Mouse (Mus musculus): Measurements from ENCODE around the gene Gnao1. TPM values are rescaled to one million over a fixed set of nuclear protein-coding genes. Genes with fewer than 3 reads are reported as not detected.

Gene Gnao1
- polyA plus RNA-seq, 2 experiments: 4.3 to 13.5 TPM

GRCm38 (mm10) chr8:93925513-93925912, 115.7 kb downstream of the Gnao1 start:
- 34% methylated on average over 3 of the region's 3 CpGs for WGBS
- DNase-seq (ENCODE audit: low spot score) (no peak), ATAC-seq (ENCODE audit: low FRiP score, low read depth) (no peak)
- no peak overlapping the region for H3K9ac ChIP-seq (ENCODE audit: low read depth, low read length, severe bottlenecking)
- H3K27me3 ChIP-seq (ENCODE audit: control insufficient read depth, insufficient read depth, low read length): no peaks in the 10 kb centered on the region
- no peaks in the 10 kb centered on the region for H3K36me3 ChIP-seq (ENCODE audit: control insufficient read depth, insufficient read depth, low read length)
- H3K27ac ChIP-seq (replicated peaks; ENCODE audit: low read depth, low read length): no peak overlapping the region
- H3K4me2 ChIP-seq (replicated peaks; ENCODE audit: low read depth, low read length, severe bottlenecking): no peak overlapping the region
- no peak overlapping the region for H3K4me3 ChIP-seq (replicated peaks; ENCODE audit: low read length)
- no peaks in the 10 kb centered on the region for H3K9me3 ChIP-seq (ENCODE audit: control insufficient read depth, low read length)
- TF ChIP-seq POLR2A (IDR thresholded peaks at IDR 0.05; ENCODE audit: borderline replicate concordance, extremely low read depth, insufficient read depth, insufficient read length): no peak
- H3K4me1 ChIP-seq (ENCODE audit: control insufficient read depth, insufficient read depth, low read length): no peaks in the 10 kb centered on the region

- DNase-seq (ENCODE audit: low spot score) (no peak), ATAC-seq (ENCODE audit: low FRiP score, low read depth) (no peak)
- Histone ChIP-seq H3K4me2 (replicated peaks; ENCODE audit: low read depth, low read length, severe bottlenecking) (no peak overlapping the region), H3K27me3 (ENCODE audit: control insufficient read depth, insufficient read depth, low read length) (no peaks in the 10 kb centered on the region), H3K4me1 (ENCODE audit: control insufficient read depth, insufficient read depth, low read length) (no peaks in the 10 kb centered on the region), H3K27ac (replicated peaks; ENCODE audit: low read depth, low read length) (no peak overlapping the region), H3K9ac (ENCODE audit: low read depth, low read length, severe bottlenecking) (no peak overlapping the region), H3K4me3 (replicated peaks; ENCODE audit: low read length) (no peak overlapping the region), H3K9me3 (ENCODE audit: control insufficient read depth, low read length) (no peaks in the 10 kb centered on the region), H3K36me3 (ENCODE audit: control insufficient read depth, insufficient read depth, low read length) (no peaks in the 10 kb centered on the region)
- 68% methylated on average over 4 of the region's 4 CpGs for WGBS
- no peak for TF ChIP-seq POLR2A (IDR thresholded peaks at IDR 0.05; ENCODE audit: borderline replicate concordance, extremely low read depth, insufficient read depth, insufficient read length)
Measured at GRCm38 (mm10) chr8:93929233-93929632, 119.5 kb downstream of the Gnao1 start.

GRCm38 (mm10) chr8:93931336-93931735, 121.6 kb downstream of the Gnao1 start:
- no peaks in the 10 kb centered on the region for H3K27me3 ChIP-seq (ENCODE audit: control insufficient read depth, insufficient read depth, low read length)
- H3K9ac ChIP-seq (ENCODE audit: low read depth, low read length, severe bottlenecking): no peak overlapping the region
- H3K27ac ChIP-seq (replicated peaks; ENCODE audit: low read depth, low read length): no peak overlapping the region
- DNase-seq (ENCODE audit: low spot score): no peak
- TF ChIP-seq POLR2A (IDR thresholded peaks at IDR 0.05; ENCODE audit: borderline replicate concordance, extremely low read depth, insufficient read depth, insufficient read length): no peak
- ATAC-seq (ENCODE audit: low FRiP score, low read depth): no peak
- no peaks in the 10 kb centered on the region for H3K4me1 ChIP-seq (ENCODE audit: control insufficient read depth, insufficient read depth, low read length)
- no peaks in the 10 kb centered on the region for H3K36me3 ChIP-seq (ENCODE audit: control insufficient read depth, insufficient read depth, low read length)
- H3K4me3 ChIP-seq (replicated peaks; ENCODE audit: low read length): no peak overlapping the region
- H3K9me3 ChIP-seq (ENCODE audit: control insufficient read depth, low read length): no peaks in the 10 kb centered on the region
- no peak overlapping the region for H3K4me2 ChIP-seq (replicated peaks; ENCODE audit: low read depth, low read length, severe bottlenecking)
- WGBS: 71% methylated on average over 6 of the region's 6 CpGs

- no peak overlapping the region for H3K4me2 ChIP-seq (replicated peaks; ENCODE audit: low read depth, low read length, severe bottlenecking)
- WGBS: 23% methylated on average over 6 of the region's 6 CpGs
Measured at GRCm38 (mm10) chr8:93932873-93933272, 123.1 kb downstream of the Gnao1 start.

GRCm38 (mm10) chr8:93933288-93933687, 123.5 kb downstream of the Gnao1 start:
- WGBS: 81% methylated on average over 2 of the region's 2 CpGs
- H3K4me1 ChIP-seq (ENCODE audit: control insufficient read depth, insufficient read depth, low read length): no peaks in the 10 kb centered on the region
- ATAC-seq (ENCODE audit: low FRiP score, low read depth): no peak

More at GRCm38 (mm10) chr8:93932873-93933272, 123.1 kb downstream of the Gnao1 start:
- Histone ChIP-seq H3K9ac (ENCODE audit: low read depth, low read length, severe bottlenecking) (no peak overlapping the region), H3K36me3 (ENCODE audit: control insufficient read depth, insufficient read depth, low read length) (no peaks in the 10 kb centered on the region), H3K27me3 (ENCODE audit: control insufficient read depth, insufficient read depth, low read length) (no peaks in the 10 kb centered on the region), H3K4me1 (ENCODE audit: control insufficient read depth, insufficient read depth, low read length) (no peaks in the 10 kb centered on the region), H3K9me3 (ENCODE audit: control insufficient read depth, low read length) (no peaks in the 10 kb centered on the region), H3K27ac (replicated peaks; ENCODE audit: low read depth, low read length) (no peak overlapping the region), H3K4me3 (replicated peaks; ENCODE audit: low read length) (no peak overlapping the region)
- peak; percentile 9; the same call in 1 of the 2 replicates for ATAC-seq (ENCODE audit: low FRiP score, low read depth)
- no peak for TF ChIP-seq POLR2A (IDR thresholded peaks at IDR 0.05; ENCODE audit: borderline replicate concordance, extremely low read depth, insufficient read depth, insufficient read length)
- peak; percentile 49 for DNase-seq (ENCODE audit: low spot score)

GRCm38 (mm10) chr8:93938193-93938592, 128.4 kb downstream of the Gnao1 start:
- TF ChIP-seq POLR2A (IDR thresholded peaks at IDR 0.05; ENCODE audit: borderline replicate concordance, extremely low read depth, insufficient read depth, insufficient read length): no peak
- WGBS: 90% methylated on average over 3 of the region's 3 CpGs

More at GRCm38 (mm10) chr8:93933288-93933687, 123.5 kb downstream of the Gnao1 start:
- Histone ChIP-seq H3K27me3 (ENCODE audit: control insufficient read depth, insufficient read depth, low read length) (no peaks in the 10 kb centered on the region), H3K4me2 (replicated peaks; ENCODE audit: low read depth, low read length, severe bottlenecking) (no peak overlapping the region), H3K9ac (ENCODE audit: low read depth, low read length, severe bottlenecking) (no peak overlapping the region), H3K36me3 (ENCODE audit: control insufficient read depth, insufficient read depth, low read length) (no peaks in the 10 kb centered on the region), H3K9me3 (ENCODE audit: control insufficient read depth, low read length) (no peaks in the 10 kb centered on the region), H3K27ac (replicated peaks; ENCODE audit: low read depth, low read length) (no peak overlapping the region), H3K4me3 (replicated peaks; ENCODE audit: low read length) (no peak overlapping the region)
- no peak for DNase-seq (ENCODE audit: low spot score)
- no peak for TF ChIP-seq POLR2A (IDR thresholded peaks at IDR 0.05; ENCODE audit: borderline replicate concordance, extremely low read depth, insufficient read depth, insufficient read length)

More at GRCm38 (mm10) chr8:93938193-93938592, 128.4 kb downstream of the Gnao1 start:
- Histone ChIP-seq H3K27ac (replicated peaks; ENCODE audit: low read depth, low read length) (no peak overlapping the region), H3K4me1 (ENCODE audit: control insufficient read depth, insufficient read depth, low read length) (peaks cover 5% of the 10 kb centered on the region; the same call in 1 of the 2 replicates), H3K4me3 (replicated peaks; ENCODE audit: low read length) (no peak overlapping the region), H3K27me3 (ENCODE audit: control insufficient read depth, insufficient read depth, low read length) (no peaks in the 10 kb centered on the region), H3K9me3 (ENCODE audit: control insufficient read depth, low read length) (no peaks in the 10 kb centered on the region), H3K4me2 (replicated peaks; ENCODE audit: low read depth, low read length, severe bottlenecking) (no peak overlapping the region), H3K36me3 (ENCODE audit: control insufficient read depth, insufficient read depth, low read length) (no peaks in the 10 kb centered on the region), H3K9ac (ENCODE audit: low read depth, low read length, severe bottlenecking) (no peak overlapping the region)
- DNase-seq (ENCODE audit: low spot score) (no peak), ATAC-seq (ENCODE audit: low FRiP score, low read depth) (no peak)

Measured in limb, embryonic 14.5 days (tissue).